Mouse (Mus musculus): ENCODE measurements around the gene Gm20481. TPM values are rescaled to one million over a fixed set of nuclear protein-coding genes. Genes with fewer than 3 reads are reported as not detected.

Gm20481 gene
- polyA plus RNA-seq, 1 experiment from 2014 or later = not detected

DNA sequence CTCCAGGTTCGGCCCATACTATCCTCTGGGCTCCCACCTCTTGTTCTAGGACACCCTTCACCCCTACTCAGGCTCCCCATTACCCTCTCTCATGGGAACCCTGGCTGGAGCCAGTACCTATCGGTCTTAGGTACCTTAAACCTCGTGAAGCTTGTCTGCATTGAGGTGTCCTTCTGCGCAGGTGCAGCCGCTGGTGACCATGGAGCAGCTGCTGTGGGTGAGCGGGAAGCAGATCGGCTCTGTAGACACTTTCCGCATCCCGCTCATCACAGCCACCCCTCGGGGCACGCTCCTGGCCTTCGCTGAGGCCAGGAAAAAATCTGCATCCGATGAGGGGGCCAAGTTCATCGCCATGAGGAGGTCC lies 38.0 kb upstream of the Gm20481 start:
- no peak for TF ChIP-seq CTCF (IDR thresholded peaks at IDR 0.05; ENCODE audit: low read depth)
- Histone ChIP-seq H3K27me3 (ENCODE audit: insufficient read depth, low read length) (no peaks in the 10 kb centered on the region), H3K36me3 (ENCODE audit: insufficient read depth, low read length) (peaks cover 4% of the 10 kb centered on the region; the same call in 1 of the 2 replicates), H3K4me3 (replicated peaks; ENCODE audit: low read depth, low read length) (peak overlapping the region; percentile 64), H3K9me3 (replicated peaks; ENCODE audit: low read length) (no peaks in the 10 kb centered on the region), H3K9ac (ENCODE audit: low read depth, low read length) (peak overlapping the region; percentile 73), H3K27ac (peak overlapping the region; percentile 63), H3K4me1 (replicated peaks; ENCODE audit: insufficient read depth, low read length) (peaks cover 15% of the 10 kb centered on the region; the same call in 1 of the 2 replicates), H3K4me2 (ENCODE audit: low read length) (peak overlapping the region; percentile 97)
- 14% methylated on average over 14 of the region's 14 CpGs for WGBS
- peak; percentile 5; the same call in 1 of the 2 replicates for ATAC-seq (replicated peaks; ENCODE audit: low FRiP score, low read depth)
- no peak for DNase-seq (ENCODE audit: low spot score)

- Histone ChIP-seq H3K4me1 (replicated peaks; ENCODE audit: insufficient read depth, low read length) (peaks cover 15% of the 10 kb centered on the region; the same call in 1 of the 2 replicates), H3K4me2 (ENCODE audit: low read length) (peak overlapping the region; percentile 97), H3K27me3 (ENCODE audit: insufficient read depth, low read length) (no peaks in the 10 kb centered on the region), H3K9ac (ENCODE audit: low read depth, low read length) (peak overlapping the region; percentile 73), H3K27ac (no peak overlapping the region), H3K4me3 (replicated peaks; ENCODE audit: low read depth, low read length) (peak overlapping the region; percentile 64; the same call in 1 of the 2 replicates), H3K36me3 (ENCODE audit: insufficient read depth, low read length) (peaks cover 4% of the 10 kb centered on the region; the same call in 1 of the 2 replicates), H3K9me3 (replicated peaks; ENCODE audit: low read length) (no peaks in the 10 kb centered on the region)
- DNase-seq (ENCODE audit: low spot score) (no peak), ATAC-seq (replicated peaks; ENCODE audit: low FRiP score, low read depth) (no peak)
- no peak for TF ChIP-seq CTCF (IDR thresholded peaks at IDR 0.05; ENCODE audit: low read depth)
- 83% methylated on average over 8 of the region's 8 CpGs for WGBS
Observed at GRCm38 (mm10) chr17:34932287-34932686, 37.4 kb upstream of the Gm20481 start.

DNA sequence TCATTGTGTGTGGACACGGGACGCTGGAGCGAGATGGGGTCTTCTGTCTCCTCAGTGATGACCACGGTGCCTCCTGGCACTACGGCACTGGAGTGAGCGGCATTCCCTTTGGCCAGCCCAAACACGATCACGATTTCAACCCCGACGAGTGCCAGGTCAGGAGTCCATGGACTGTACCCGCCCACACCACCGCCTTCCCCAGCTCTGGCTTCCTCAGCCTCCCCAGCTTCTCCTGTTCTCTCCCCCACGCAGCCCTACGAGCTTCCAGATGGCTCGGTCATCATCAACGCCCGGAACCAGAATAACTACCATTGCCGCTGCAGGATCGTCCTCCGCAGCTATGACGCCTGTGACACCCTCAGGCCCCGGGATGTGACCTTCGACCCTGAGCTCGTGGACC lies 35.7 kb upstream of the Gm20481 start:
- H3K4me2 ChIP-seq (ENCODE audit: low read length) = peak overlapping the region; percentile 36
- H3K9ac ChIP-seq (ENCODE audit: low read depth, low read length) = 0 out of 2 replicates have a peak overlapping the region, but pooled peaks have one; percentile 28
- H3K36me3 ChIP-seq (ENCODE audit: insufficient read depth, low read length) = peaks cover 4% of the 10 kb centered on the region; the same call in 1 of the 2 replicates
- peak; percentile 63 for DNase-seq (ENCODE audit: low spot score)
- no peaks in the 10 kb centered on the region for H3K27me3 ChIP-seq (ENCODE audit: insufficient read depth, low read length)
- 46% methylated on average over 24 of the region's 24 CpGs for WGBS
- no peak overlapping the region for H3K27ac ChIP-seq
- TF ChIP-seq CTCF (IDR thresholded peaks at IDR 0.05; ENCODE audit: low read depth) = no peak
- 0 out of 2 replicates have a peak overlapping the region, but pooled peaks have one; percentile 4 for H3K4me3 ChIP-seq (replicated peaks; ENCODE audit: low read depth, low read length)
- H3K9me3 ChIP-seq (replicated peaks; ENCODE audit: low read length) = no peaks in the 10 kb centered on the region
- peaks cover 15% of the 10 kb centered on the region; the same call in 1 of the 2 replicates for H3K4me1 ChIP-seq (replicated peaks; ENCODE audit: insufficient read depth, low read length)
- ATAC-seq (replicated peaks; ENCODE audit: low FRiP score, low read depth) = no peak

DNA sequence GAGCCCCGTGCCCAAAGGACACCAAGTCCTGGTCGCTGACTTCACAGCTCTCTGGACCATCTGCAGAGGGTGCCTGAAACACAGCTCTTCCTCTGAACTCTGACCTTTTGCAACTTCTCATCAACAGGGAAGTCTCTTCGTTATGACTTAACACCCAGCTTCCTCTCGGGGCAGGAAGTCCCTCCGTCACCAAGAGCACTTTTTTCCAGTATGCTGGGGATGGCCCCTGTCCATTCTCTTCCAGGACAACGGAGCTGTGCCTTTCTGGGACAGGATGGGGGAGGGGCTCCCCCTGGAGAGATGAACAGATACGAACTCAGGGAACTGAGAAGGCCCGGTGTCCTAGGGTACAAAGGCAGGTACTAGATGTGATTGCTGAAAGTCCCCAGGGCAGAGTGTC lies 34.9 kb upstream of the Gm20481 start:
- 49% methylated on average over 8 of the region's 8 CpGs for WGBS
- H3K27ac ChIP-seq = no peak overlapping the region
- peak overlapping the region; percentile 36; the same call in 1 of the 2 replicates for H3K4me2 ChIP-seq (ENCODE audit: low read length)
- no peak for TF ChIP-seq CTCF (IDR thresholded peaks at IDR 0.05; ENCODE audit: low read depth)
- peaks cover 15% of the 10 kb centered on the region; the same call in 1 of the 2 replicates for H3K4me1 ChIP-seq (replicated peaks; ENCODE audit: insufficient read depth, low read length)
- H3K36me3 ChIP-seq (ENCODE audit: insufficient read depth, low read length) = peaks cover 4% of the 10 kb centered on the region; the same call in 1 of the 2 replicates
- no peak overlapping the region for H3K9ac ChIP-seq (ENCODE audit: low read depth, low read length)
- DNase-seq (ENCODE audit: low spot score) (no peak), ATAC-seq (replicated peaks; ENCODE audit: low FRiP score, low read depth) (no peak)
- H3K4me3 ChIP-seq (replicated peaks; ENCODE audit: low read depth, low read length) = no peak overlapping the region
- H3K27me3 ChIP-seq (ENCODE audit: insufficient read depth, low read length) = no peaks in the 10 kb centered on the region
- no peaks in the 10 kb centered on the region for H3K9me3 ChIP-seq (replicated peaks; ENCODE audit: low read length)

- H3K4me3 ChIP-seq (replicated peaks; ENCODE audit: low read depth, low read length) = no peak overlapping the region
- no peak overlapping the region for H3K9ac ChIP-seq (ENCODE audit: low read depth, low read length)
- H3K27me3 ChIP-seq (ENCODE audit: insufficient read depth, low read length) = no peaks in the 10 kb centered on the region
- no peak for TF ChIP-seq CTCF (IDR thresholded peaks at IDR 0.05; ENCODE audit: low read depth)
- ATAC-seq (replicated peaks; ENCODE audit: low FRiP score, low read depth) = peak; percentile 67
- WGBS = 75% methylated on average over 6 of the region's 6 CpGs
- peaks cover 4% of the 10 kb centered on the region; the same call in 1 of the 2 replicates for H3K36me3 ChIP-seq (ENCODE audit: insufficient read depth, low read length)
- H3K4me2 ChIP-seq (ENCODE audit: low read length) = no peak overlapping the region
- H3K9me3 ChIP-seq (replicated peaks; ENCODE audit: low read length) = no peaks in the 10 kb centered on the region
- DNase-seq (ENCODE audit: low spot score) = no peak
- 0 out of 2 replicates have a peak, but pooled peaks cover 5% of the 10 kb centered on the region for H3K4me1 ChIP-seq (replicated peaks; ENCODE audit: insufficient read depth, low read length)
- H3K27ac ChIP-seq = no peak overlapping the region
Observed at GRCm38 (mm10) chr17:34937960-34938505, 31.7 kb upstream of the Gm20481 start.

- Histone ChIP-seq H3K36me3 (ENCODE audit: insufficient read depth, low read length) (no peaks in the 10 kb centered on the region), H3K4me3 (replicated peaks; ENCODE audit: low read depth, low read length) (peak overlapping the region; percentile 30), H3K27ac (peak overlapping the region; percentile 85), H3K9me3 (replicated peaks; ENCODE audit: low read length) (no peaks in the 10 kb centered on the region), H3K9ac (ENCODE audit: low read depth, low read length) (peak overlapping the region; percentile 46), H3K4me2 (ENCODE audit: low read length) (peak overlapping the region; percentile 62), H3K4me1 (replicated peaks; ENCODE audit: insufficient read depth, low read length) (no peaks in the 10 kb centered on the region), H3K27me3 (ENCODE audit: insufficient read depth, low read length) (no peaks in the 10 kb centered on the region)
- ATAC-seq (replicated peaks; ENCODE audit: low FRiP score, low read depth) (no peak; the same call in 1 of the 2 replicates), DNase-seq (ENCODE audit: low spot score) (peak; percentile 70)
- WGBS = 4% methylated on average over 15 of the region's 15 CpGs
- TF ChIP-seq CTCF (IDR thresholded peaks at IDR 0.05; ENCODE audit: low read depth) = no peak
Observed at GRCm38 (mm10) chr17:34941344-34942041, 28.2 kb upstream of the Gm20481 start.

Measured in kidney, postnatal 0 days (tissue).